Comparison of ENCODE assay signal across 30 mouse cellular contexts in genomic region chr5:93168654-93169053, GRCm38 (mm10). TPM values are rescaled to one million over a fixed set of nuclear protein-coding genes. Genes with fewer than 3 reads are reported as not detected.
A peak's percentile ranks its signal among the peaks of the same experiment; 100 is the strongest.
DNase-seq lines count a peak whose midpoint lies in the region; ATAC-seq lines count a peak whose summit lies in the region.
"Had no signal": no experiment of that assay in that cellular context is flagged by ENCODE, and none has a peak within 500 bp of the region (broad histone marks: within the 10 kb centered on the region; RNA-seq: fewer than 3 reads in every experiment).

No protein-coding gene starts in this region.

- intact Hi-C loops in heart, postnatal 36 days (cut with DNase I), result loop anchor here (10.0 kb wide), 1 partner anchor 114 kb away; no protein-coding TSS in a partner anchor

- no peak overlapping the region for H3K9ac ChIP-seq in embryonic facial prominence, embryonic 13.5 days
- no peak overlapping the region for H3K9ac ChIP-seq in limb, embryonic 13.5 days
- no peak overlapping the region for H3K9ac ChIP-seq in forebrain, embryonic 15.5 days (replicated peaks)
- H3K9ac ChIP-seq: embryonic facial prominence, embryonic 15.5 days; intestine, embryonic 15.5 days; liver, embryonic 14.5 days had no signal

- H3K27ac ChIP-seq in embryonic facial prominence, embryonic 13.5 days, result peak overlapping the region; percentile 62; the same call in 1 of the 2 replicates
- peak overlapping the region; percentile 12; the same call in 1 of the 2 replicates for H3K27ac ChIP-seq in limb, embryonic 13.5 days
- H3K27ac ChIP-seq in forebrain, embryonic 15.5 days (replicated peaks), result no peak overlapping the region
- H3K27ac ChIP-seq: embryonic facial prominence, embryonic 15.5 days; intestine, embryonic 15.5 days; kidney, postnatal 0 days; liver, embryonic 14.5 days; macrophage had no signal

- peaks cover 10% of the 10 kb centered on the region for H3K4me1 ChIP-seq in embryonic facial prominence, embryonic 13.5 days
- H3K4me1 ChIP-seq in limb, embryonic 13.5 days, result peaks cover 9% of the 10 kb centered on the region; the same call in 1 of the 2 replicates
- no peaks in the 10 kb centered on the region for H3K4me1 ChIP-seq in forebrain, embryonic 15.5 days
- H3K4me1 ChIP-seq: intestine, embryonic 15.5 days had no signal

- H3K27me3 ChIP-seq in embryonic facial prominence, embryonic 13.5 days, result no peaks in the 10 kb centered on the region
- no peaks in the 10 kb centered on the region for H3K27me3 ChIP-seq in limb, embryonic 13.5 days
- H3K27me3 ChIP-seq in forebrain, embryonic 15.5 days, result no peaks in the 10 kb centered on the region
- H3K27me3 ChIP-seq: CH12.LX; embryonic facial prominence, embryonic 15.5 days; intestine, embryonic 15.5 days had no signal

- no peak overlapping the region for H3K4me3 ChIP-seq in embryonic facial prominence, embryonic 13.5 days
- H3K4me3 ChIP-seq in limb, embryonic 13.5 days, result no peak overlapping the region
- no peak overlapping the region for H3K4me3 ChIP-seq in forebrain, embryonic 15.5 days
- H3K4me3 ChIP-seq: embryonic facial prominence, embryonic 15.5 days; intestine, embryonic 15.5 days had no signal

- WGBS in embryonic facial prominence, embryonic 13.5 days, result 48% methylated on average over 6 of the region's 6 CpGs
- 55% methylated on average over 6 of the region's 6 CpGs for WGBS in limb, embryonic 13.5 days
- 83% methylated on average over 6 of the region's 6 CpGs for WGBS in forebrain, embryonic 15.5 days

- no peak overlapping the region for H3K4me2 ChIP-seq in embryonic facial prominence, embryonic 13.5 days
- H3K4me2 ChIP-seq in limb, embryonic 13.5 days (replicated peaks), result no peak overlapping the region
- H3K4me2 ChIP-seq in forebrain, embryonic 15.5 days (replicated peaks), result no peak overlapping the region
- H3K4me2 ChIP-seq: embryonic facial prominence, embryonic 15.5 days; heart, embryonic 11.5 days; intestine, embryonic 15.5 days had no signal

- ATAC-seq in embryonic facial prominence, embryonic 13.5 days (ENCODE audit: insufficient number of reproducible peaks, insufficient read depth, low FRiP score, low TSS enrichment, low read depth), result no peak
- ATAC-seq in limb, embryonic 13.5 days (ENCODE audit: low FRiP score, low read depth), result no peak
- no peak for ATAC-seq in forebrain, embryonic 15.5 days (replicated peaks)
- ATAC-seq: forebrain, embryonic 14.5 days; hindbrain, embryonic 16.5 days; intestine, embryonic 15.5 days had no signal

- peaks cover 87% of the 10 kb centered on the region for H3K36me3 ChIP-seq in embryonic facial prominence, embryonic 13.5 days
- H3K36me3 ChIP-seq in limb, embryonic 13.5 days, result peaks cover 84% of the 10 kb centered on the region
- peaks cover 74% of the 10 kb centered on the region for H3K36me3 ChIP-seq in forebrain, embryonic 15.5 days

- no peaks in the 10 kb centered on the region for H3K9me3 ChIP-seq in embryonic facial prominence, embryonic 13.5 days
- H3K9me3 ChIP-seq in limb, embryonic 13.5 days, result no peaks in the 10 kb centered on the region
- no peaks in the 10 kb centered on the region for H3K9me3 ChIP-seq in forebrain, embryonic 15.5 days
- H3K9me3 ChIP-seq: embryonic facial prominence, embryonic 15.5 days; intestine, embryonic 15.5 days had no signal

- DNase-seq in embryo, embryonic 10 days (ENCODE audit: low spot score), result peak; percentile 39
- no peak for DNase-seq in embryo, embryonic 10.5 days (ENCODE audit: low spot score)
- peak; percentile 2 for DNase-seq in heart, postnatal 4 days
- DNase-seq in heart, postnatal 36 days, result no peak
- DNase-seq in urinary bladder, adult 2 months (ENCODE audit: low spot score), result no peak
- DNase-seq: adrenal gland, adult 8-10 months; cerebellum, adult 9-10 months; cerebellum, postnatal 36 days; gastrocnemius, postnatal 14 days; kidney, adult 8-10 months; kidney, postnatal 4 days; layer of hippocampus, postnatal 36 days; left cerebral cortex, postnatal 4 days; lung, adult 2 months; lung, postnatal 10 days; midbrain, embryonic 14.5 days; thymus, postnatal 14 days had no signal

RNA-seq across cellular contexts. Expression of gene Ccni, which starts 37.6 kb away (rescaled TPM):
- 100 to 1,000 TPM; 246 to 267 TPM for total RNA-seq in heart, postnatal 4 days (2021)
- 100 to 1,000 TPM; 167 to 188 TPM for total RNA-seq in heart, postnatal 36 days (2021)
- 119 and 130 TPM in 2 replicates for polyA plus RNA-seq in embryonic facial prominence, embryonic 13.5 days (2015; fragmentation: Nextera tagmentation; extraction: Ambion mirVana)
- polyA plus RNA-seq in limb, embryonic 13.5 days (2015; fragmentation: Nextera tagmentation; extraction: Ambion mirVana), result 114 and 116 TPM in 2 replicates
- 65.0 and 103 TPM in 2 replicates for polyA plus RNA-seq in urinary bladder, adult 2 months (2012; rRNA removed)
- polyA plus RNA-seq in forebrain, embryonic 15.5 days (2015; fragmentation: Nextera tagmentation; extraction: Ambion mirVana), result 202 and 223 TPM in 2 replicates

RNA-seq across cellular contexts. Expression of gene 2010109A12Rik, which starts 37.7 kb away (rescaled TPM):
- under 1 TPM; 0.50 to 0.52 TPM for total RNA-seq in heart, postnatal 4 days (2021)
- under 1 TPM in 1 of 2 experiments, not detected in 1; 0.68 TPM for total RNA-seq in heart, postnatal 36 days (2021)
- polyA plus RNA-seq in embryonic facial prominence, embryonic 13.5 days (2015; fragmentation: Nextera tagmentation; extraction: Ambion mirVana), result 0.89 and 3.3 TPM in 2 replicates
- polyA plus RNA-seq in limb, embryonic 13.5 days (2015; fragmentation: Nextera tagmentation; extraction: Ambion mirVana), result 1.6 and 2.1 TPM in 2 replicates
- 0.44 and 0.68 TPM in 2 replicates for polyA plus RNA-seq in urinary bladder, adult 2 months (2012; rRNA removed)
- polyA plus RNA-seq in forebrain, embryonic 15.5 days (2015; fragmentation: Nextera tagmentation; extraction: Ambion mirVana), result 2.3 and 3.5 TPM in 2 replicates
- polyA plus RNA-seq: C2C12; lung, adult 2 months; macrophage had no signal

Comparison
In these comparisons a context has a peak if more than half of its experiments do, and no peak if none do; other contexts are left out.
1. DNase-seq: peak in embryo, embryonic 10 days (single experiment) and heart, postnatal 4 days (single experiment); none in embryo, embryonic 10.5 days (single experiment), heart, postnatal 36 days (0 of 2) and urinary bladder, adult 2 months (single experiment).